Mouse (Mus musculus) cerebellum, adult 2 months (tissue): Measurements from ENCODE around the gene Npas3.

Experiments used
- CTCF ChIP-seq: fragments of 200-500 bp; IDR thresholded peaks from 2 replicates; pipeline ENCODE4 v1.5.1; 2011; ENCODE audit warnings: low read depth, mild to moderate bottlenecking, control low read depth, low read length, moderate library complexity, borderline replicate concordance; ENCODE audit not compliant: insufficient read depth
- POLR2A ChIP-seq: fragments of 200-500 bp; IDR thresholded peaks from 2 replicates; pipeline ENCODE4 v1.6.1; 2011; ENCODE audit warnings: low read length, control low read depth, borderline replicate concordance; ENCODE audit not compliant: insufficient read depth

- no peak for TF ChIP-seq POLR2A
- TF ChIP-seq CTCF = no peak
Measured at GRCm38 (mm10) chr12:53722718-53723698, 474.5 kb downstream of the Npas3 start.
